Mouse (Mus musculus): ENCODE measurements at regions not wholly inside any gene's neighbourhood (a gene's known extent, or its start where the extent isn't known, plus 50 kb on each side); places are given as distances from the start of the nearest gene placed in this dataset.

GRCm38 (mm10) chr9:101458947-101459627 is 207.5 kb upstream of the Ppp2r3a start:
- no peak overlapping the region for H3K4me3 ChIP-seq
- DNase-seq (ENCODE audit: extremely low spot score, low spot score) = no peak
- H3K36me3 ChIP-seq (replicated peaks) = no peaks in the 10 kb centered on the region
- peaks cover under 1% of the 10 kb centered on the region; the same call in 1 of the 2 replicates for H3K4me1 ChIP-seq
- no peaks in the 10 kb centered on the region for H3K9me3 ChIP-seq
- H3K27ac ChIP-seq = no peak overlapping the region
- no peaks in the 10 kb centered on the region for H3K27me3 ChIP-seq (ENCODE audit: poor library complexity, severe bottlenecking)
- 84% methylated on average over 11 of the region's 11 CpGs for WGBS

DNA sequence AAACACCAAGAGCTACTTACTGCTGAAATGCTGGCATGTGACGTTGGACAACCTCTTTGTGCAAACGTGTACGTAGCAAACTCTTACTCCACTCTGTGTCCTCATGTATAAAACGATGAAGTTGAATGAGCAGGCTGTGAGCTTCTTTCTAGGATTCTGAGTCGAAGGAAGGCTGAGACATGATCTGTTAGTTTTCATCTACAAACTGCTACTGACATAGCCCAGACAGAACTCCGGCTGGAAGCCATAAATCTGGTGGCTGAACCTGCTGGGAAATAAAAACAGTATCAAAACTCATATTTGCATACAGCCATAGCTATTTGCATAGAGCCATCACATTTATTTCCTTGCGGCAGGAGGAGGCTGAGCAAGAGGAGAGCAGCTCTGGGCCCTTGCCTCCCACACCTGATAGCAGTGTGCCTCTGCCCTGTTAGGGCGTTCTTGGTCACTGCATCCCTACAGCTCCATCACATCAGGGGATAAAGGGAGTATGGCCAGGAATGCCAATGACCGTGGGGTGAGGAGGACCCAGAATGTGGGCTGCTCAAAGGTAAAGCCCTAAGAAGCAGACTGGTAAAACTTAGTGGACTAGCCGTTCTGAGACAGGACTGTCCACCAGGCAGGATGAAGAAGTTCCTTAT is 206.8 kb upstream of the Ppp2r3a start:
- no peaks in the 10 kb centered on the region for H3K27me3 ChIP-seq (ENCODE audit: poor library complexity, severe bottlenecking)
- no peaks in the 10 kb centered on the region for H3K36me3 ChIP-seq (replicated peaks)
- 89% methylated on average over 10 of the region's 10 CpGs for WGBS
- H3K27ac ChIP-seq = no peak overlapping the region
- H3K4me1 ChIP-seq = no peaks in the 10 kb centered on the region
- DNase-seq (ENCODE audit: extremely low spot score, low spot score) = no peak
- H3K9me3 ChIP-seq = no peaks in the 10 kb centered on the region
- no peak overlapping the region for H3K4me3 ChIP-seq

DNA sequence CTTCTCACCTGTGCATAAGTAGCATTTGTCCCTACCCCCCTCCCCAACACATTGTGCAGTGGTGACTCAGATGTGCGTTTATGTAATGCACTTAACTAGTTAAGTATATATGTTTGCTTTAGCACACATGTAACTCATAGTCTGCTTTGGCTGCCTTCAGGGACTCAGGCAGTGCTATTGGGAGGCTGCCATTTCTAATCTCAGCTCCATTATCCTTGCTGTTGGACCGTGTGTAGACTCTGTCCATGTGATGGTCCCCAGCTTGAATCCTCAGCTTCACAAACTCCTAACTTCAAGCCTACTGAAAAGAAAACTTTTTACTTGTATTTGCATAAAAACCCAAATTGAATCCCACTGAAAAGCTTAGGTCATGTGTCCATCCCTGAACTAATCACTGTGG is 194.7 kb upstream of the Ppp2r3a start:
- Histone ChIP-seq H3K9me3 (no peaks in the 10 kb centered on the region), H3K4me1 (no peaks in the 10 kb centered on the region), H3K36me3 (replicated peaks) (no peaks in the 10 kb centered on the region), H3K27ac (no peak overlapping the region), H3K4me3 (no peak overlapping the region), H3K27me3 (ENCODE audit: poor library complexity, severe bottlenecking) (no peaks in the 10 kb centered on the region)
- 93% methylated on average over 2 of the region's 2 CpGs for WGBS
- no peak for DNase-seq (ENCODE audit: extremely low spot score, low spot score)

DNA sequence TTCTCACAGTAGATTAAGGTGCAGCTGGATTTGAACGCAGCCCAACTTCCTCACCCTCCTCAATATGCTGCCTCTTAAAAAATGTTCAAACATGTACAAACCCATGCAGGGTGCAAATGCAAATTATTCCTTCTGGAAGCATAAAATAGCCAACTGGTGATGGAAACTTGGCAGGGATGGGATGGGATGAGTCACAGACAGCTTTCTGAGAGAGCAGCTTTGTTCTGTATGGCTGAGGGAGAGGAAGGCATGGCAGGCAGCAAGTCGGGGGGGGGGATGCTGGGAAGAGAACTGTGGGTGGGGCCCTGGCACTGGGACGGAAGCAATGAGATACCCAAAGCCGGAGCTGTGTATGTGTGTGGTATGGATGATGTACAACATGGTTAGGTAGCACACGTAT is 194.2 kb upstream of the Ppp2r3a start:
- no peaks in the 10 kb centered on the region for H3K4me1 ChIP-seq
- no peak for DNase-seq (ENCODE audit: extremely low spot score, low spot score)
- H3K36me3 ChIP-seq (replicated peaks) = no peaks in the 10 kb centered on the region
- no peaks in the 10 kb centered on the region for H3K27me3 ChIP-seq (ENCODE audit: poor library complexity, severe bottlenecking)
- H3K27ac ChIP-seq = no peak overlapping the region
- no peaks in the 10 kb centered on the region for H3K9me3 ChIP-seq
- H3K4me3 ChIP-seq = no peak overlapping the region
- WGBS = 87% methylated on average over 5 of the region's 5 CpGs

DNA sequence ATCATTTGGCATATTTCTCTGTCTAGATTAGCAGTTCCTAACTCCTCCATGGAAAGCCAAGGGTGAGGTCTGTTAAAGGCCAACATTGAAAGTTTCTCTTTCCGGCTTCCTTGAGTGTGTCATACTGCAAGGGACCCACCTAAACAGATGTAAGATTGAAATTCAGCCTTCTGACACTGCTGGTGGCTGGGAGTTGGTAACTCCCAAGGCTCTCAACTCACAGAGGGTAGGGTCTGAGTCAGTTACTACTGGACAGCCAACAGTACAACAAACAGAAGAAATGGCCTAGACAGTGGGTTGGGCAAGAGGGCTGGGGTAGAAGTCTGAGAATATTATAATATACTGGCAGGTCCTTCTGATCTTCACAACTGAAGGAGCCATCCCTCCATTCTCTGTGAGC is 193.7 kb upstream of the Ppp2r3a start:
- Histone ChIP-seq H3K27me3 (ENCODE audit: poor library complexity, severe bottlenecking) (no peaks in the 10 kb centered on the region), H3K4me3 (no peak overlapping the region), H3K27ac (no peak overlapping the region), H3K36me3 (replicated peaks) (no peaks in the 10 kb centered on the region), H3K4me1 (no peaks in the 10 kb centered on the region), H3K9me3 (no peaks in the 10 kb centered on the region)
- 83% methylated on average over 1 of the region's 1 CpGs for WGBS
- DNase-seq (ENCODE audit: extremely low spot score, low spot score) = no peak

GRCm38 (mm10) chr9:101439856-101440255 is 188.3 kb upstream of the Ppp2r3a start:
- no peak overlapping the region; the same call in 1 of the 2 replicates for H3K27ac ChIP-seq
- no peaks in the 10 kb centered on the region for H3K9me3 ChIP-seq
- no peaks in the 10 kb centered on the region for H3K36me3 ChIP-seq (replicated peaks)
- no peaks in the 10 kb centered on the region for H3K27me3 ChIP-seq (ENCODE audit: poor library complexity, severe bottlenecking)
- H3K4me1 ChIP-seq = no peaks in the 10 kb centered on the region
- DNase-seq (ENCODE audit: extremely low spot score, low spot score) = no peak
- 93% methylated on average over 6 of the region's 6 CpGs for WGBS
- no peak overlapping the region for H3K4me3 ChIP-seq

- 84% methylated on average over 12 of the region's 12 CpGs for WGBS
Observed at GRCm38 (mm10) chr9:101438564-101439180, 187.1 kb upstream of the Ppp2r3a start.

DNA sequence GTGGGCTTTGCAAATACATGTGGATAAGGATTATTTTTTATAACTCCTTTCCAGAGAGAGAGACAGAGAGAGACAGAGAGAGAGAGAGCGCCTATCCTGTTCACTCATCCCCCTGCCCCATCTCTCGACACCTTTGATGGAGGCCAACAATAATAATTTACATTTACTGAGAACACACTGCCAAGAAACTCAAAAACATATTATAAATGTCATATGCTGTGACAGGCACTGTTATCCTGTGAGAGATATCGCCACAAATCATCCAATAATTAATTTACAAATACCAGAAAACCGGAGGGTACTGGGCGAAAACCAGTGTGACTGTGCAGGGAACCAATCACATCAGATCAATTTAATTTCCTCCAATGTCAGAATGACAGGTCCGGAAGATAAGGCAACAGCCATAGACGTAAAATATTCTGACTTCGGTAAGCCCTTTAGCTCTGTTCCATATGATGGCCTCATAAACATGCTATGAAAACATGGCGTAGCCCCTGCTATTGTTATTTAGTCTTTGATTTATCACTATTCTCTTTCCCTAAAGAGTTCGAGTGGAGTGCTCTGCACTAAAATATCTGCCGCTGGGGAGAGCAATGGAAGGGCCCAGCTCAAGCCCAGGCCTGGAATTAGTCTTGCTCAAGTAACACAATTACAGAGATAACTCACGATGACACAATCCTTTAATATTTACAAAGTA is 173.5 kb upstream of the Ppp2r3a start:
- 92% methylated on average over 12 of the region's 12 CpGs for WGBS
- DNase-seq (ENCODE audit: extremely low spot score, low spot score) = no peak
- peaks cover 13% of the 10 kb centered on the region for H3K4me1 ChIP-seq
- H3K27me3 ChIP-seq (ENCODE audit: poor library complexity, severe bottlenecking) = no peaks in the 10 kb centered on the region
- no peaks in the 10 kb centered on the region for H3K36me3 ChIP-seq (replicated peaks)
- no peak overlapping the region for H3K27ac ChIP-seq
- H3K4me3 ChIP-seq = no peak overlapping the region
- no peaks in the 10 kb centered on the region for H3K9me3 ChIP-seq

More at GRCm38 (mm10) chr9:101438564-101439180, 187.1 kb upstream of the Ppp2r3a start:
- H3K27ac ChIP-seq = no peak overlapping the region
- no peak for DNase-seq (ENCODE audit: extremely low spot score, low spot score)
- H3K9me3 ChIP-seq = no peaks in the 10 kb centered on the region
- H3K4me3 ChIP-seq = no peak overlapping the region
- H3K36me3 ChIP-seq (replicated peaks) = no peaks in the 10 kb centered on the region
- no peaks in the 10 kb centered on the region for H3K4me1 ChIP-seq
- H3K27me3 ChIP-seq (ENCODE audit: poor library complexity, severe bottlenecking) = no peaks in the 10 kb centered on the region

- 93% methylated on average over 5 of the region's 5 CpGs for WGBS
- DNase-seq (ENCODE audit: extremely low spot score, low spot score) = no peak
- Histone ChIP-seq H3K27ac (no peak overlapping the region), H3K36me3 (replicated peaks) (no peaks in the 10 kb centered on the region), H3K4me3 (no peak overlapping the region), H3K4me1 (peaks cover 13% of the 10 kb centered on the region), H3K27me3 (ENCODE audit: poor library complexity, severe bottlenecking) (no peaks in the 10 kb centered on the region), H3K9me3 (no peaks in the 10 kb centered on the region)
Observed at GRCm38 (mm10) chr9:101423041-101423440, 171.4 kb upstream of the Ppp2r3a start.

DNA sequence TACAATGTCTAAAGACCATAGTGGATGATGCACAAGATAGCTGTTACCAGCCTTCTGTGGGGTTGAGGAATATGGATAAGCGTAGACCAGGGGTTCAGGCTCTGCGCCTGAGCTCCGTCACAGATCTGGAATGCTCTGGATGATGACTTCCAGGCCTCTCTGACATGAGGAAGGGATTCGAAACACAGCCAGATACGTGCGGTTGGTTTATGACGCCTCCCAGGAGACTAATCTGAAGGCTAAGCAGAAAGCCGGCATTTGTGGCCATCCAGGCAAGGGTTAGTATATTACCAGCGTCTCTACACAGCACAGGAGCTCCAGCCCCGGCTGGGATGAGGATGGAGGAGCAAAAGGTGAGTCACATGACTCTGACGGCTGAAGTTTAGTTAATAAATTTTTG is 170.4 kb upstream of the Ppp2r3a start:
- H3K27me3 ChIP-seq (ENCODE audit: poor library complexity, severe bottlenecking) = no peaks in the 10 kb centered on the region
- H3K36me3 ChIP-seq (replicated peaks) = no peaks in the 10 kb centered on the region
- 89% methylated on average over 11 of the region's 11 CpGs for WGBS
- no peaks in the 10 kb centered on the region for H3K9me3 ChIP-seq
- no peak for DNase-seq (ENCODE audit: extremely low spot score, low spot score)
- H3K4me1 ChIP-seq = peaks cover 13% of the 10 kb centered on the region
- H3K4me3 ChIP-seq = no peak overlapping the region
- no peak overlapping the region for H3K27ac ChIP-seq

DNA sequence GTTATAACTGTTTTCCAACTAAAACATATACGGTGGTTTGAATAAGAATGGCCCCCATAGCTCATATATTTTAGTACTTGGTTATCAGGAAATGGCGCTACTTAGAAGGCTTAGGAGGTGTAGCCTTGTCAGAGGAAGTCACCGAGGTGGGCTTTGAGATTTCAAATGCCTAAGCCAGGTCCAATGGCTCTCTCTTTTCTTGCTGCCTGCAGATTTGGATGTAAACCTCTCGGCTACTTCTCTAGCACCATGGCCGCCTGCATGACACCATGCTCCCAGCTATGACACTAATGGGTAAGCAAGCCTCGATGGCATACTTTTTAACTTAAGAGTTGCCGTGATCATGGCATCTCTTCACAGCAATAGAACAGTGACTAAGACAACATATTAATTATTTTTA is 169.5 kb upstream of the Ppp2r3a start:
- Histone ChIP-seq H3K27me3 (ENCODE audit: poor library complexity, severe bottlenecking) (no peaks in the 10 kb centered on the region), H3K4me3 (no peak overlapping the region), H3K9me3 (no peaks in the 10 kb centered on the region), H3K4me1 (peaks cover 9% of the 10 kb centered on the region), H3K36me3 (replicated peaks) (no peaks in the 10 kb centered on the region), H3K27ac (no peak overlapping the region)
- no peak for DNase-seq (ENCODE audit: extremely low spot score, low spot score)
- WGBS = 95% methylated on average over 7 of the region's 7 CpGs

GRCm38 (mm10) chr9:101420181-101420580 is 168.6 kb upstream of the Ppp2r3a start:
- H3K4me1 ChIP-seq = 0 out of 2 replicates have a peak, but pooled peaks cover 3% of the 10 kb centered on the region
- H3K27me3 ChIP-seq (ENCODE audit: poor library complexity, severe bottlenecking) = no peaks in the 10 kb centered on the region
- no peak for DNase-seq (ENCODE audit: extremely low spot score, low spot score)
- no peaks in the 10 kb centered on the region for H3K9me3 ChIP-seq
- 89% methylated on average over 4 of the region's 4 CpGs for WGBS
- H3K36me3 ChIP-seq (replicated peaks) = no peaks in the 10 kb centered on the region
- no peak overlapping the region for H3K27ac ChIP-seq
- H3K4me3 ChIP-seq = no peak overlapping the region

DNA sequence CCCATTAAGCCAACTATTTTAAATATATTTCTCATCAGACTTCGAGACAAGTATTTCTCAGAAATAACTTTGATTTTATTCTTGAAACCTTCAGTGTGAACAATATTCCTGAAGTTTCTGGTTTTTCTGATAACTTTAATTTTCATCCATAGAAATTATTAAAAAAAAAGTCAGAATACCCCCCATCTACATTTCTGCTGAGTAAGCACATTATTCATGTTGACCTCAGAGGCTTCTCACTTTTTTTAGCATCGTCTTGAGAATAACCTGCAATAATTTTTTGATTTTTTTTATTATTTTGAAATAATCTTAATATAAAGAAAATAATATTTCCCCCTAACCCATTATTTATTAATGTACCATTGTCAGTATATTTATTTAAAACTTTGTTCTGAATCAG is 166.1 kb upstream of the Ppp2r3a start:
- Histone ChIP-seq H3K4me3 (no peak overlapping the region), H3K4me1 (no peaks in the 10 kb centered on the region), H3K9me3 (no peaks in the 10 kb centered on the region), H3K27ac (no peak overlapping the region), H3K36me3 (replicated peaks) (no peaks in the 10 kb centered on the region), H3K27me3 (ENCODE audit: poor library complexity, severe bottlenecking) (no peaks in the 10 kb centered on the region)
- DNase-seq (ENCODE audit: extremely low spot score, low spot score) = no peak
- 86% methylated on average over 2 of the region's 2 CpGs for WGBS
